Mouse (Mus musculus): Measurements from ENCODE around the gene Fgd6.

Gene Fgd6

GRCm38 (mm10) chr10:94140227-94140931 is 104.6 kb downstream of the Fgd6 start:
- no peak for DNase-seq

- no peak for DNase-seq
Observed at GRCm38 (mm10) chr10:94142427-94142826, 106.6 kb downstream of the Fgd6 start.

- no peak for DNase-seq
Observed at GRCm38 (mm10) chr10:94144581-94144980, 108.8 kb downstream of the Fgd6 start.

GRCm38 (mm10) chr10:94147391-94147755 is 111.6 kb downstream of the Fgd6 start:
- DNase-seq: no peak

- peak; percentile 92 to 94 for DNase-seq
Observed at GRCm38 (mm10) chr10:94147756-94148531, 112.1 kb downstream of the Fgd6 start, which contains the start of gene Nr2c1. Gene Nr2c1 (plus strand): TSS chr10:94148023.

- DNase-seq: no peak
Observed at GRCm38 (mm10) chr10:94151488-94151887, 115.7 kb downstream of the Fgd6 start.

- no peak for DNase-seq
Observed at GRCm38 (mm10) chr10:94153841-94154240, 118.0 kb downstream of the Fgd6 start.

GRCm38 (mm10) chr10:94158962-94159361 is 123.2 kb downstream of the Fgd6 start:
- DNase-seq: no peak

GRCm38 (mm10) chr10:94159406-94159805 is 123.6 kb downstream of the Fgd6 start:
- no peak for DNase-seq

GRCm38 (mm10) chr10:94161051-94161765 is 125.4 kb downstream of the Fgd6 start:
- no peak for DNase-seq

- no peak for DNase-seq
Observed at GRCm38 (mm10) chr10:94162031-94162430, 126.2 kb downstream of the Fgd6 start.

- no peak for DNase-seq
Observed at GRCm38 (mm10) chr10:94164104-94164845, 128.5 kb downstream of the Fgd6 start.

- DNase-seq: no peak
Observed at GRCm38 (mm10) chr10:94165426-94165825, 129.6 kb downstream of the Fgd6 start.

GRCm38 (mm10) chr10:94167051-94167750 is 131.4 kb downstream of the Fgd6 start:
- no peak for DNase-seq

GRCm38 (mm10) chr10:94171440-94172130 is 135.8 kb downstream of the Fgd6 start:
- DNase-seq: peak in 1 of 2 experiments; percentile 46

- DNase-seq: no peak
Observed at GRCm38 (mm10) chr10:94172137-94172536, 136.3 kb downstream of the Fgd6 start.

GRCm38 (mm10) chr10:94172706-94173105 is 136.9 kb downstream of the Fgd6 start:
- no peak for DNase-seq

GRCm38 (mm10) chr10:94174652-94175051 is 138.9 kb downstream of the Fgd6 start:
- DNase-seq: no peak

- no peak for DNase-seq
Observed at GRCm38 (mm10) chr10:94183199-94183598, 147.4 kb downstream of the Fgd6 start.
